Mouse (Mus musculus) cerebellum, adult 8-10 months (tissue): ENCODE measurements around the gene Ahrr.
A peak's percentile ranks its signal among the peaks of the same experiment; 100 is the strongest.

Experiments
- DNase-seq: peaks from one replicate; pipeline ENCODE4 v3.0.0; 2022

Gene Ahrr

GRCm38 (mm10) chr13:74292167-74292566, at the start of gene Ahrr:
Gene Ahrr (minus strand): TSS chr13:74292331.
- no peak for DNase-seq

- DNase-seq, result no peak
These were observed 48.9 kb upstream of the Ahrr start for GRCm38 (mm10) chr13:74341036-74341435.

GRCm38 (mm10) chr13:74329321-74329720, 37.2 kb upstream of the Ahrr start:
- no peak for DNase-seq

- peak; percentile 77 for DNase-seq
These were observed 25.2 kb upstream of the Ahrr start, which contains the start of gene Pdcd6 for GRCm38 (mm10) chr13:74317170-74317849. Gene Pdcd6 (minus strand): TSS chr13:74317580.

- no peak for DNase-seq
These were observed 24.6 kb upstream of the Ahrr start for GRCm38 (mm10) chr13:74316789-74317169.

GRCm38 (mm10) chr13:74316386-74316785, 24.3 kb upstream of the Ahrr start:
- no peak for DNase-seq

- no peak for DNase-seq
These were observed 22.5 kb upstream of the Ahrr start for GRCm38 (mm10) chr13:74314616-74315015.

- DNase-seq, result no peak
These were observed 13.6 kb upstream of the Ahrr start for GRCm38 (mm10) chr13:74305780-74306179.

- no peak for DNase-seq
These were observed 13.2 kb upstream of the Ahrr start for GRCm38 (mm10) chr13:74305380-74305779.

- no peak for DNase-seq
These were observed 10.2 kb upstream of the Ahrr start for GRCm38 (mm10) chr13:74302050-74303037.

GRCm38 (mm10) chr13:74301607-74301984, 9.5 kb upstream of the Ahrr start:
- no peak for DNase-seq

GRCm38 (mm10) chr13:74300925-74301606, 8.9 kb upstream of the Ahrr start:
- peak; percentile 48 for DNase-seq

GRCm38 (mm10) chr13:74296376-74296775, 4.2 kb upstream of the Ahrr start:
- no peak for DNase-seq

- no peak for DNase-seq
These were observed 2.5 kb downstream of the Ahrr start for GRCm38 (mm10) chr13:74289646-74290045.

- no peak for DNase-seq
These were observed 9.8 kb downstream of the Ahrr start for GRCm38 (mm10) chr13:74282299-74282698.

- DNase-seq, result no peak
These were observed 16.4 kb downstream of the Ahrr start for GRCm38 (mm10) chr13:74275726-74276125.

GRCm38 (mm10) chr13:74260231-74260992, 31.7 kb downstream of the Ahrr start:
- no peak for DNase-seq

- DNase-seq, result no peak
These were observed 32.5 kb downstream of the Ahrr start for GRCm38 (mm10) chr13:74259460-74260230.

GRCm38 (mm10) chr13:74246494-74246893, 45.6 kb downstream of the Ahrr start:
- DNase-seq, result no peak

- no peak for DNase-seq
These were observed 46.3 kb downstream of the Ahrr start for GRCm38 (mm10) chr13:74245899-74246231.

- no peak for DNase-seq
These were observed 46.8 kb downstream of the Ahrr start for GRCm38 (mm10) chr13:74245214-74245898.
